Mouse (Mus musculus) hindbrain, embryonic 16.5 days (tissue): ENCODE data around the gene Egfr. TPM values are rescaled to one million over a fixed set of nuclear protein-coding genes. Genes with fewer than 3 reads are reported as not detected.
A peak's percentile ranks its signal among the peaks of the same experiment; 100 is the strongest.

Experiments used
- ATAC-seq: fragments of 200-750 bp; cut with Nextera tagmentation; 2 replicates; pipeline ENCODE4 v1.8.0; 2017; ENCODE audit warnings: moderate TSS enrichment, moderate library complexity
- H3K27ac ChIP-seq: fragments of 300-500 bp; sonication (generic); 2 replicates; pipeline ENCODE4 v1.5.1; 2014; ENCODE audit warnings: low read depth, mild to moderate bottlenecking, control low read depth, low read length, moderate library complexity
- H3K27me3 ChIP-seq: fragments of 300-500 bp; sonication (generic); replicated peaks from 2 replicates; pipeline ENCODE4 v1.6.1; 2014; ENCODE audit warnings: low read length; ENCODE audit not compliant: control insufficient read depth, insufficient read depth
- H3K36me3 ChIP-seq: fragments of 300-500 bp; sonication (generic); 2 replicates; pipeline ENCODE4 v1.6.1; 2014; ENCODE audit warnings: mild to moderate bottlenecking, low read length, moderate library complexity, mixed read lengths; ENCODE audit not compliant: control insufficient read depth, insufficient read depth
- H3K4me1 ChIP-seq: fragments of 300-500 bp; sonication (generic); 2 replicates; pipeline ENCODE4 v1.6.1; 2014; ENCODE audit warnings: low read depth, low read length; ENCODE audit not compliant: control insufficient read depth, insufficient read depth
- H3K4me2 ChIP-seq: fragments of 300-500 bp; sonication (generic); 2 replicates; pipeline ENCODE4 v1.6.1; 2014; ENCODE audit warnings: mild to moderate bottlenecking, low read length, control low read depth, moderate library complexity
- H3K4me3 ChIP-seq: fragments of 300-500 bp; sonication (generic); 2 replicates; pipeline ENCODE4 v1.5.1; 2014; ENCODE audit warnings: mild to moderate bottlenecking, low read length, control low read depth, moderate library complexity
- H3K9ac ChIP-seq: fragments of 300-500 bp; sonication (generic); 2 replicates; pipeline ENCODE4 v1.6.1; 2014; ENCODE audit warnings: low read depth, mild to moderate bottlenecking, control low read depth, low read length, moderate library complexity
- H3K9me3 ChIP-seq: fragments of 300-500 bp; sonication (generic); 2 replicates; pipeline ENCODE4 v1.6.1; 2014; ENCODE audit warnings: mild to moderate bottlenecking, low read length, moderate library complexity; ENCODE audit not compliant: control insufficient read depth
- WGBS: fragments of 180-500 bp; shearing (Covaris S2); extraction: QIAGEN DNeasy Blood & Tissue Kit; methylation state at CpG from one replicate; pipeline ENCODE4 v1.1.7; 2014; 5-methylcytosine and 5-hydroxymethylcytosine counted together
- polyA plus RNA-seq: library from polyadenylated mRNA; unstranded; fragments of >200 nt; fragmentation: Nextera tagmentation; extraction: Ambion mirVana; gene quantifications from 2 replicates; pipeline ENCODE4 v1.2.1, GENCODE M21; 2015

Gene Egfr
- polyA plus RNA-seq, 1 experiment from 2014 or later: 8.4 TPM

- WGBS: 87% methylated on average over 9 of the region's 9 CpGs
- no peaks in the 10 kb centered on the region for H3K9me3 ChIP-seq
Measured at GRCm38 (mm10) chr11:16816414-16816813, 64.4 kb downstream of the Egfr start.

GRCm38 (mm10) chr11:16817336-16818034 is 65.5 kb downstream of the Egfr start:
- 83% methylated on average over 6 of the region's 6 CpGs for WGBS
- Histone ChIP-seq H3K36me3 (no peaks in the 10 kb centered on the region), H3K4me2 (no peak overlapping the region), H3K4me1 (no peaks in the 10 kb centered on the region), H3K9me3 (no peaks in the 10 kb centered on the region), H3K4me3 (no peak overlapping the region), H3K9ac (no peak overlapping the region), H3K27ac (no peak overlapping the region), H3K27me3 (no peaks in the 10 kb centered on the region)
- ATAC-seq: no peak

More at GRCm38 (mm10) chr11:16816414-16816813, 64.4 kb downstream of the Egfr start:
- Histone ChIP-seq H3K9ac (no peak overlapping the region), H3K4me2 (no peak overlapping the region), H3K4me3 (no peak overlapping the region), H3K27me3 (no peaks in the 10 kb centered on the region), H3K36me3 (no peaks in the 10 kb centered on the region), H3K4me1 (no peaks in the 10 kb centered on the region), H3K27ac (no peak overlapping the region)
- ATAC-seq: no peak

GRCm38 (mm10) chr11:16819424-16819823 is 67.4 kb downstream of the Egfr start:
- Histone ChIP-seq H3K4me2 (no peak overlapping the region), H3K36me3 (no peaks in the 10 kb centered on the region), H3K27me3 (no peaks in the 10 kb centered on the region), H3K4me3 (no peak overlapping the region), H3K9ac (no peak overlapping the region), H3K4me1 (no peaks in the 10 kb centered on the region), H3K27ac (no peak overlapping the region), H3K9me3 (no peaks in the 10 kb centered on the region)
- no peak for ATAC-seq
- 93% methylated on average over 1 of the region's 1 CpGs for WGBS

GRCm38 (mm10) chr11:16820138-16820537 is 68.1 kb downstream of the Egfr start:
- WGBS: 82% methylated on average over 6 of the region's 6 CpGs
- H3K4me2 ChIP-seq: no peak overlapping the region
- no peaks in the 10 kb centered on the region for H3K9me3 ChIP-seq
- no peak overlapping the region for H3K4me3 ChIP-seq
- no peak overlapping the region for H3K27ac ChIP-seq
- no peaks in the 10 kb centered on the region for H3K36me3 ChIP-seq
- H3K27me3 ChIP-seq: no peaks in the 10 kb centered on the region
- no peaks in the 10 kb centered on the region for H3K4me1 ChIP-seq
- ATAC-seq: no peak
- no peak overlapping the region for H3K9ac ChIP-seq

GRCm38 (mm10) chr11:16821668-16822254 is 69.8 kb downstream of the Egfr start:
- Histone ChIP-seq H3K4me2 (no peak overlapping the region), H3K27me3 (no peaks in the 10 kb centered on the region), H3K4me1 (no peaks in the 10 kb centered on the region), H3K36me3 (no peaks in the 10 kb centered on the region), H3K9me3 (no peaks in the 10 kb centered on the region), H3K9ac (no peak overlapping the region), H3K27ac (no peak overlapping the region), H3K4me3 (no peak overlapping the region)
- no peak for ATAC-seq
- WGBS: 88% methylated on average over 6 of the region's 6 CpGs

GRCm38 (mm10) chr11:16823830-16824545 is 72.0 kb downstream of the Egfr start:
- WGBS: 45% methylated on average over 4 of the region's 4 CpGs
- Histone ChIP-seq H3K4me1 (no peaks in the 10 kb centered on the region), H3K9me3 (no peaks in the 10 kb centered on the region), H3K4me2 (no peak overlapping the region), H3K27ac (no peak overlapping the region), H3K27me3 (no peaks in the 10 kb centered on the region), H3K4me3 (no peak overlapping the region), H3K36me3 (no peaks in the 10 kb centered on the region), H3K9ac (no peak overlapping the region)
- no peak for ATAC-seq

GRCm38 (mm10) chr11:16829468-16829867 is 77.5 kb downstream of the Egfr start:
- H3K9me3 ChIP-seq: no peaks in the 10 kb centered on the region
- no peak overlapping the region for H3K27ac ChIP-seq
- H3K27me3 ChIP-seq: no peaks in the 10 kb centered on the region
- no peak overlapping the region for H3K4me2 ChIP-seq
- no peaks in the 10 kb centered on the region for H3K4me1 ChIP-seq
- H3K9ac ChIP-seq: no peak overlapping the region
- no peak for ATAC-seq
- 84% methylated on average over 3 of the region's 3 CpGs for WGBS
- no peak overlapping the region for H3K4me3 ChIP-seq
- no peaks in the 10 kb centered on the region for H3K36me3 ChIP-seq

- H3K4me2 ChIP-seq: no peak overlapping the region
- ATAC-seq: no peak
- H3K4me1 ChIP-seq: no peaks in the 10 kb centered on the region
- H3K27ac ChIP-seq: no peak overlapping the region
- no peaks in the 10 kb centered on the region for H3K36me3 ChIP-seq
- H3K4me3 ChIP-seq: no peak overlapping the region
- H3K27me3 ChIP-seq: no peaks in the 10 kb centered on the region
- no peaks in the 10 kb centered on the region for H3K9me3 ChIP-seq
- WGBS: 64% methylated on average over 8 of the region's 8 CpGs
- no peak overlapping the region for H3K9ac ChIP-seq
Measured at GRCm38 (mm10) chr11:16830531-16831227, 78.7 kb downstream of the Egfr start.

GRCm38 (mm10) chr11:16831974-16832464 is 80.0 kb downstream of the Egfr start:
- Histone ChIP-seq H3K9me3 (no peaks in the 10 kb centered on the region), H3K4me2 (no peak overlapping the region), H3K4me3 (no peak overlapping the region), H3K27ac (peak overlapping the region; percentile 57; the same call in 1 of the 2 replicates), H3K27me3 (no peaks in the 10 kb centered on the region), H3K9ac (no peak overlapping the region), H3K36me3 (no peaks in the 10 kb centered on the region), H3K4me1 (no peaks in the 10 kb centered on the region)
- peak; percentile 93 for ATAC-seq
- 64% methylated on average over 5 of the region's 5 CpGs for WGBS
